Mouse (Mus musculus): ENCODE data around the gene Gm10260. TPM values are rescaled to one million over a fixed set of nuclear protein-coding genes. Genes with fewer than 3 reads are reported as not detected.

Gene Gm10260
- 4.1 and 6.3 TPM in 2 replicates for polyA plus RNA-seq (2015; fragmentation: Nextera tagmentation; extraction: Ambion mirVana)

DNA sequence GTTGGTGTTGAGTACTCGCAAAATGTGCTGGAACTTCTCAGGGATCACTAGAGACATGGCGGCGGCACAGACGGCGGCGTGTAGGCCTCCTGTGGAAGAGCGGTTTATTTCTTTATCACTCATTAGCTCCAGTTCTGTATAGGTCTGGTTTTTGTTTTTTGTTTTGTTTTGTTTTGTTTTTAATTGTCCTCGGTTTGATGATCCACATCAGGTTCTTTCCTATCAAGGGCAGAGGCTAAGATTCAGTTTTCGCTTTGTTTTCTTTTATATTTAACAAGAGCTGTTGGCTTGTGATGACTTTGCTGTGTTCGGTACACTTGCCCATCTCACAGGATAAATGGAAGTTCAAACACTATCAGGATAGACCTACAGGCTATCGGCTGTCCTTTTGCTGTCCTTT, at the start of gene Gm10260:
TSS of gene Gm10260 (minus strand) at position 101 of the 400 bp plus-strand sequence.

